16 mouse cellular contexts compared by ENCODE assay signal in genomic region chr8:125931822-125932221, GRCm38 (mm10). TPM values are rescaled to one million over a fixed set of nuclear protein-coding genes. Genes with fewer than 3 reads are reported as not detected.
"Had no signal": no experiment of that assay in that cellular context is flagged by ENCODE, and none has a peak within 500 bp of the region (broad histone marks: within the 10 kb centered on the region; RNA-seq: fewer than 3 reads in every experiment).

No protein-coding gene starts in this region.

- DNase-seq: kidney, adult 8-10 months; kidney, postnatal 36 days; layer of hippocampus, adult 9-11 months; layer of hippocampus, postnatal 36 days; lung, adult 18-20 months; retina, postnatal 1 day; right cerebral cortex, postnatal 14 days; thymus, adult 18-20 months; thymus, postnatal 14 days had no signal

- H3K4me3 ChIP-seq: limb, embryonic 15.5 days; midbrain, embryonic 13.5 days; myocyte; neural tube, embryonic 12.5 days had no signal

- H3K27ac ChIP-seq: limb, embryonic 15.5 days; liver, embryonic 14.5 days; midbrain, embryonic 13.5 days; neural tube, embryonic 12.5 days; stomach, postnatal 0 days had no signal

RNA-seq across cellular contexts. Expression of gene Map3k21, which starts 21.6 kb away (rescaled TPM):
- total RNA-seq: megakaryocyte-erythroid progenitor cell, adult 5-6 weeks had no signal

RNA-seq across cellular contexts. Expression of gene Pcnx2, which starts 33.7 kb away (rescaled TPM):
- total RNA-seq: megakaryocyte-erythroid progenitor cell, adult 5-6 weeks had no signal
